In the genomic region with DNA sequence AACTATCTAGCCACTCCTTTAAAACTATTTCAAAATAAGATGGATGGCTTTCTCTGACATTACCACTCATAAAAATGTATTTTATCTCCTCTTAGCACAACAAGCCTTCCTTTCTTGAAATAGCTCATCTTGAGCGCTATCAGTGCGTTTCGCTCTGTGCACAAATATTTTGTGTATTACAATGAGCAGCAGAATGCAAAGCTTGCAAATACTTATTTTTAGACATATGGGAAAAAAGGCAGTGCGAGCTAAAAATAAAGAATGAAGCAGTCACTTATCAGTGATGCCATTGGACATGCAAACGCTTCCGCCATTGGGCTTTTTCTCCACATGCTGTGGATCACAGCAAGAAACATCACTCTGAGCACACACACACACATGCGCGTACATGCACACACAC, we compare ENCODE assay signal across 10 mouse cellular contexts.
DNase-seq lines count a peak whose midpoint lies in the region; ATAC-seq and TF ChIP-seq lines count a peak whose summit lies in the region.
"Had no signal": no experiment of that assay in that cellular context is flagged by ENCODE, and none has a peak within 500 bp of the region (broad histone marks: within the 10 kb centered on the region; RNA-seq: fewer than 3 reads in every experiment).

No protein-coding gene starts in this region.

- peaks cover 23% of the 10 kb centered on the region; the same call in 1 of the 2 replicates for H3K4me1 ChIP-seq in kidney, postnatal 0 days (replicated peaks; ENCODE audit: insufficient read depth, low read length)

- no peaks in the 10 kb centered on the region for H3K36me3 ChIP-seq in kidney, postnatal 0 days (ENCODE audit: insufficient read depth, low read length)
- H3K36me3 ChIP-seq: neural tube, embryonic 12.5 days had no signal

- no peak for ATAC-seq in kidney, postnatal 0 days (replicated peaks; ENCODE audit: low FRiP score, low read depth)
- ATAC-seq in megakaryocyte, adult 5-6 weeks (ENCODE audit: poor library complexity, severe bottlenecking), result no peak

- no peak overlapping the region for H3K4me2 ChIP-seq in kidney, postnatal 0 days (ENCODE audit: low read length)
- H3K4me2 ChIP-seq: liver, embryonic 11.5 days; neural tube, embryonic 12.5 days had no signal

- peak overlapping the region; percentile 86 for H3K27ac ChIP-seq in gastrocnemius, adult 2 months
- H3K27ac ChIP-seq in kidney, postnatal 0 days, result 0 out of 2 replicates have a peak overlapping the region, but pooled peaks have one; percentile 67
- H3K27ac ChIP-seq: neural tube, embryonic 12.5 days had no signal

- TF ChIP-seq CTCF in gastrocnemius, adult 2 months (IDR thresholded peaks at IDR 0.05), result no peak
- TF ChIP-seq CTCF in kidney, postnatal 0 days (IDR thresholded peaks at IDR 0.05; ENCODE audit: low read depth), result no peak

- 71% methylated on average over 8 of the region's 8 CpGs for WGBS in kidney, postnatal 0 days

- H3K4me3 ChIP-seq in gastrocnemius, adult 2 months, result peak overlapping the region; percentile 23; the same call in 1 of the 2 replicates
- H3K4me3 ChIP-seq in kidney, postnatal 0 days (replicated peaks; ENCODE audit: low read depth, low read length), result no peak overlapping the region
- H3K4me3 ChIP-seq: neural tube, embryonic 12.5 days had no signal

- intact Hi-C loops in gastrocnemius, adult 2 months (cut with DNase I), result no loop called here

- DNase-seq in gastrocnemius, adult 2 months, result no peak
- no peak for DNase-seq in gastrocnemius, postnatal 25 days
- DNase-seq in kidney, postnatal 0 days (ENCODE audit: low spot score), result peak; percentile 60
- no peak for DNase-seq in kidney, postnatal 10 days
- peak; percentile 67 for DNase-seq in NIH3T3 (ENCODE audit: low read depth)
- DNase-seq in heart, postnatal 4 days, result peak; percentile 42
- DNase-seq in right cerebral cortex, adult 18-20 months, result no peak

- H3K9me3 ChIP-seq in kidney, postnatal 0 days (replicated peaks; ENCODE audit: low read length), result no peaks in the 10 kb centered on the region
- H3K9me3 ChIP-seq: neural tube, embryonic 12.5 days had no signal

- no peaks in the 10 kb centered on the region for H3K27me3 ChIP-seq in kidney, postnatal 0 days (ENCODE audit: insufficient read depth, low read length)
- H3K27me3 ChIP-seq: neural tube, embryonic 12.5 days had no signal

- H3K9ac ChIP-seq in kidney, postnatal 0 days (ENCODE audit: low read depth, low read length), result no peak overlapping the region
- H3K9ac ChIP-seq: neural tube, embryonic 12.5 days had no signal

Comparison
In these comparisons a context has a peak if more than half of its experiments do, and no peak if none do; other contexts are left out.
1. DNase-seq: peak in kidney, postnatal 0 days (single experiment), NIH3T3 (single experiment) and heart, postnatal 4 days (single experiment); none in gastrocnemius, adult 2 months (single experiment), gastrocnemius, postnatal 25 days (single experiment), kidney, postnatal 10 days (single experiment) and right cerebral cortex, adult 18-20 months (single experiment).